Mouse (Mus musculus) hindbrain, embryonic 13.5 days (tissue): ENCODE measurements around the gene Wdr48. TPM values are rescaled to one million over a fixed set of nuclear protein-coding genes. Genes with fewer than 3 reads are reported as not detected.
A peak's percentile ranks its signal among the peaks of the same experiment; 100 is the strongest.

Source experiments
- ATAC-seq: fragments of 200-750 bp; cut with Nextera tagmentation; 2 replicates; pipeline ENCODE4 v1.8.0; 2017; ENCODE audit warnings: moderate TSS enrichment; ENCODE audit not compliant: low FRiP score
- H3K27ac ChIP-seq: fragments of 300-500 bp; sonication (generic); 2 replicates; pipeline ENCODE4 v1.5.1; 2015; ENCODE audit warnings: inconsistent platforms, mild to moderate bottlenecking, moderate library complexity
- H3K27me3 ChIP-seq: fragments of 300-500 bp; sonication (generic); 2 replicates; pipeline ENCODE4 v1.6.1; 2015; ENCODE audit warnings: mild to moderate bottlenecking, inconsistent platforms
- H3K36me3 ChIP-seq: fragments of 300-500 bp; sonication (generic); 2 replicates; pipeline ENCODE4 v1.6.1; 2015; ENCODE audit warnings: mild to moderate bottlenecking, inconsistent platforms
- H3K4me1 ChIP-seq: fragments of 300-500 bp; sonication (generic); replicated peaks from 2 replicates; pipeline ENCODE4 v1.6.1; 2015; ENCODE audit warnings: inconsistent platforms
- H3K4me2 ChIP-seq: fragments of 300-500 bp; sonication (generic); 2 replicates; pipeline ENCODE4 v1.6.1; 2015; ENCODE audit warnings: inconsistent platforms, mild to moderate bottlenecking, moderate library complexity
- H3K4me3 ChIP-seq: fragments of 300-500 bp; sonication (generic); 2 replicates; pipeline ENCODE4 v1.5.1; 2015; ENCODE audit warnings: mild to moderate bottlenecking, inconsistent platforms
- H3K9ac ChIP-seq: fragments of 300-500 bp; sonication (generic); 2 replicates; pipeline ENCODE4 v1.6.1; 2015; ENCODE audit warnings: mild to moderate bottlenecking, inconsistent platforms
- H3K9me3 ChIP-seq: fragments of 300-500 bp; sonication (generic); 2 replicates; pipeline ENCODE4 v1.6.1; 2016; ENCODE audit warnings: inconsistent platforms
- WGBS: fragments of 180-500 bp; shearing (Covaris S2); methylation state at CpG from one replicate; pipeline ENCODE4 v1.1.7; 2015; 5-methylcytosine and 5-hydroxymethylcytosine counted together
- polyA plus RNA-seq: library from polyadenylated mRNA; unstranded; fragments of >200 nt; fragmentation: Nextera tagmentation; extraction: Ambion mirVana; gene quantifications from 2 replicates; pipeline ENCODE4 v1.2.1, GENCODE M21; 2015

The Wdr48 gene
- polyA plus RNA-seq, 1 experiment from 2014 or later, result 63.2 TPM

DNA sequence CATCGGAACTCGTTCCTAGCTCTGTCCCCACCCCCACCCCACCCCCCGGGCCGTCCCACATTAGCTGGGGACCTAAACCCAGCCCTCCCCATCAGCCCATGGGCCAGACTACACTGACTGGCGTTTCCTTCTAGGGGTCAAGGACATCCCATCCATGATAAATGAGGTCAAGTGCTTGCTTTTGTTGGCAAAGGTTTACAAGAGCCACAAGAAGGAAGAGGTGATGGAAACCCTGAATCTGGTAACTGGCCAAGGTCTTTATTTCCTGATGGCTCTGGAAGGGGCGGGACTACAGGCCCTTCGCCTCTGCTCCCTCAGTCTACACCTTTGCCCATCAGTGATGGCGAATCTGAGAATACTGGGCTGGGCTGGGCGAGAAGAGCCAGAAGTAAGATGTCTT, 64.2 kb downstream of the Wdr48 start:
- 87% methylated on average over 9 of the region's 9 CpGs for WGBS
- H3K9me3 ChIP-seq, result no peaks in the 10 kb centered on the region

DNA sequence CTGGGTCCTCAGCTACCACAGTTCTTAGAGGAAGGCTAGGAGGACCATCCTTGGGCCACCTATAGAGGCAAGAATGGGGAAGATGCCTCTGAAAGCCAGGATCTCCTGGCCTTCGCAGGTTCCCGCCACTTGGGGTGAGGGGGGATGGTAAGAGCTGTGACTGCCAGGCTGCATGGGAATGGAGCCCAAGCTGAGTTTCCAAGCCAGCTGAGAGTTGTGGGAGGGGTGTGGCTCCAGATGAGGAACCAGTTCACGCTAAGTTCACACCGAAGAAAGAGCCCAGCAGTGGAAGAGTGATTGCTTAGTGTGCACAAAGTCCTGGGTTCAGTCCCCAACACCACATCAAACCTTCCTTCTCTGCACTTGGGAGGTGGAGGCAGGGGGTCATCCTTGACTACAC, 67.5 kb downstream of the Wdr48 start:
- 83% methylated on average over 4 of the region's 4 CpGs for WGBS
- Histone ChIP-seq H3K9me3 (no peaks in the 10 kb centered on the region), H3K4me1 (peaks cover 5% of the 10 kb centered on the region; the same call in 1 of the 2 replicates), H3K4me2 (no peak overlapping the region), H3K27ac (no peak overlapping the region), H3K4me3 (no peak overlapping the region), H3K27me3 (peaks cover 16% of the 10 kb centered on the region; the same call in 1 of the 2 replicates), H3K9ac (no peak overlapping the region), H3K36me3 (no peaks in the 10 kb centered on the region)
- no peak for ATAC-seq

More for the DNA sequence above, 64.2 kb downstream of the Wdr48 start:
- ATAC-seq, result no peak
- Histone ChIP-seq H3K4me2 (no peak overlapping the region), H3K4me1 (peaks cover 5% of the 10 kb centered on the region; the same call in 1 of the 2 replicates), H3K27ac (no peak overlapping the region), H3K4me3 (no peak overlapping the region), H3K36me3 (no peaks in the 10 kb centered on the region), H3K27me3 (peaks cover 16% of the 10 kb centered on the region; the same call in 1 of the 2 replicates), H3K9ac (no peak overlapping the region)

DNA sequence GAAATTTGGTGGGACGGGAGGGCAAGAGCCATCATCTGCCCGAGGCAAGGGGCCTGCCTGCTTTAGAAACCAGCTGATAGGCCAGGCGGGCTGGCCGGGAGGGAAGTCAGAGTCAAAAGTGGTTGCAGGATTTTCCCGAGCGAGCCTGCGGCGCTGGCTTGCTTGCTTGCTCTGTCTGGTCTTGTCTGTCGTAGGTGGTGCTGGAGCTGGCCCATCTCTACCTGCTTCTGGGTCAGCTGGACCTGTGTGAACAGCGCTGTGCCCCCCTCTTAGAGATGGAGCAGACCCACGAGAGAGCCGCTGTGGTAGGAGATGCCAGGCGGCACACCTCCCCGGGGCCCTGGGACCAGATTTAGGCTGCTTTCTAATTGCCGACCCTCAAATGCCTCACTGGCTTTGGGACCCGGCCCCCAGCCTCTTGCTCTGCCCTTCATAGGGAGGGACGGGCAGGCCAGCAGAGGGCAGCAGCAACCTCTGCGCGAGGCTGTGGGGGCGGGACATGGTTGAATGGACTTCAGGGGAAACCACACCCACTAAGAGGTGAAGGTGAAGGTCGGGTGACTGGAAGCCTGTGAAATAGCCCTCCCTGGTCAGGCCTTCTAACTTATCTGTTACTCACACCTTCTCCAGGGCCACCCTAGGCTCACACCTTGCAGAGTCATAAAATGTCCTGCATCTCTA, 68.4 kb downstream of the Wdr48 start:
- H3K27me3 ChIP-seq, result peaks cover 16% of the 10 kb centered on the region; the same call in 1 of the 2 replicates
- peak overlapping the region; percentile 29 for H3K4me2 ChIP-seq
- no peaks in the 10 kb centered on the region for H3K9me3 ChIP-seq
- ATAC-seq, result no peak
- no peak overlapping the region for H3K4me3 ChIP-seq
- 11% methylated on average over 21 of the region's 21 CpGs for WGBS
- no peak overlapping the region for H3K27ac ChIP-seq
- peaks cover 5% of the 10 kb centered on the region; the same call in 1 of the 2 replicates for H3K4me1 ChIP-seq
- H3K36me3 ChIP-seq, result no peaks in the 10 kb centered on the region
- H3K9ac ChIP-seq, result peak overlapping the region; percentile 13; the same call in 1 of the 2 replicates

DNA sequence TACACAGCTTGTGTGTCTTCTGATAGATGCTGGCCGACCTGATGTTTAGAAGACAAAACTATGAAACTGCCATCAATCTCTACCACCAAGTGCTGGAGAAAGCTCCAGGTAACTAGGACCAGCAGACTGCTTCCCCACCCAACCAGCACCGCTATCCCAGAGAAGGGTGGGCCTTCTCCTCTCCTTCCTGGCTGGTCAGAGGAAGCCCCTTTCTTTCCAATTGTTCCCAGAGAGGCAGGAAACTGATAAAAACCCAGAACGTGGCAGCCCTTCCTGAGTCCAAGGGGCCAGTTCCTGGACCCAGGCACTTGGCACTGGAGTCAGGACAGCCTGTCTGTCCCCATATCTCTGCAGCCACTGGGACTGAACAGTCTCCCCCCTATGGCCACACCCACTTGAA, 69.5 kb downstream of the Wdr48 start:
- Histone ChIP-seq H3K36me3 (no peaks in the 10 kb centered on the region), H3K27ac (no peak overlapping the region), H3K4me3 (no peak overlapping the region), H3K4me2 (no peak overlapping the region), H3K27me3 (peaks cover 16% of the 10 kb centered on the region; the same call in 1 of the 2 replicates), H3K9ac (no peak overlapping the region), H3K9me3 (no peaks in the 10 kb centered on the region), H3K4me1 (peaks cover 5% of the 10 kb centered on the region; the same call in 1 of the 2 replicates)
- ATAC-seq, result no peak
- 82% methylated on average over 3 of the region's 3 CpGs for WGBS

DNA sequence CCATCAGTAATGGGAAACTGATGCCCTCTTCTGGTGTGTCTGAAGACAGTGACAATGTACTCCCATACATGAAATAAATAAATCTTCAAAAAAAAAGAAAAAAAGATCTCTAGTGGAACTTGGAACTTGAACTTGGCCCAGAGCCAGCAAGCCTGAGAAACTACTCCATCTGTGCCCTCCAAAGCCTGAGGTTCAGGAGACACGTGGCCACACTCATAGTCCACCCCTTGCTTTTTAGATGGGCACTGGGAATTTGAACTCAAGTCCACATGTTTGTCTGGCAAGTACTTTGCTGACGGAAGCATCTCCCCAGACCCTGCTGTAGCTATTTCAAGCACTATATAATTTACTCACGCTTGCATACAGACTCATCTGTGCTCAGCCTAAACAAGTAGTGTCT, 70.5 kb downstream of the Wdr48 start:
- ATAC-seq, result no peak
- Histone ChIP-seq H3K27ac (no peak overlapping the region), H3K9ac (no peak overlapping the region), H3K9me3 (no peaks in the 10 kb centered on the region), H3K36me3 (no peaks in the 10 kb centered on the region), H3K4me1 (peaks cover 9% of the 10 kb centered on the region), H3K4me3 (no peak overlapping the region), H3K27me3 (peaks cover 16% of the 10 kb centered on the region; the same call in 1 of the 2 replicates), H3K4me2 (no peak overlapping the region)
- 79% methylated on average over 3 of the region's 3 CpGs for WGBS

DNA sequence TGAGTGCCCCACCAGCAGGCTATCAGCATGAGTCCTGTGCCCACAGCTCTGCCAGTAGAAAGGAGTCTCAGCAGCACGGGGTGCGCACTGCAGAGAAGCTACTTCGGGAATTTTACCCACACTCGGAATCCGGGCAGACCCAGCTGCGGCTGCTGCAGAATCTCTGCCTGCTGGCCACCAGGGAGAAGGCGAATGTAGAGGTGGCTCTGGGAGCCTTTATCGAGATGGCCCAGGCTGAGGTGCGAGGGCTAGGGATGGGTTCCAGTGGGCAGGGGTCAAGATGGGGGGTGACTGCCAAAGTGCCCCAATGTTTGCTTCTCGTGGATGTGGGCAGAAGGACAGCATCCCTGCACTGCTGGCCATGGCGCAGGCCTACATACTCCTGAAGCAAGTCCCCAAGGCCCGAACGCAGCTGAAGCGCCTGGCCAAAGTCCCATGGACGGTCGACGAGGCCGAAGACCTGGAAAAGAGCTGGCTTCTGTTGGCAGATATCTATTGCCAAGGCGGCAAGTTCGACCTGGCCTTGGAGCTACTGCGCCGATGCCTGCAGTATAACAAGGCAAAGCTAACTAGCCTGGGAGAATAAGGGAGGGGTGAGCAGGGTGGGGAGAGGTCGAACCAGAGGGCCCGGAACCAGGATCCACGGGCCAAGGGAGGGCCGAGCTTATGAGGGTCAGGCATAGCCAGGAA, 71.7 kb downstream of the Wdr48 start:
- H3K9ac ChIP-seq, result no peak overlapping the region
- no peak overlapping the region for H3K4me2 ChIP-seq
- 86% methylated on average over 26 of the region's 26 CpGs for WGBS
- no peak for ATAC-seq
- H3K4me3 ChIP-seq, result no peak overlapping the region
- no peaks in the 10 kb centered on the region for H3K36me3 ChIP-seq
- peaks cover 21% of the 10 kb centered on the region for H3K4me1 ChIP-seq
- no peaks in the 10 kb centered on the region for H3K9me3 ChIP-seq
- H3K27me3 ChIP-seq, result peaks cover 16% of the 10 kb centered on the region; the same call in 1 of the 2 replicates
- H3K27ac ChIP-seq, result no peak overlapping the region

DNA sequence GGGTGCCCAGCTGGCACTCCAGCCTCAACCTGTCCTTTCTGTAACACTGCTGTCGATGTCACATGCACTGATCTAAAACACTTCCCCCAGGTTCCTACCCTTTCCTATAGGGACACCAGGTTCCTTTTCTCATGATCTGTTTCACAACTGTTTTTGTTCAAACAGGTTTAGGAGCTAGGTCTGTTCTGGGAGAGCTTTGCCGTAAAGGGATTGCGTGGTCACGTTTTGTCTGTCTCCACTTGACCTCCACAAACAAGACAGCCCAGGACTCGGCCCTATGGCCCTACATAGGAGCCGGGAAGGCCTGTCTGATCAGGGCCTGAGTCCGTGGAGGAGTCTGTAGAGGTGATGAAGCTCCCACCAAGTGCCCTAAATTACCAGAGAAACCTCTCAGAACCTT, 75.1 kb downstream of the Wdr48 start:
- Histone ChIP-seq H3K27ac (no peak overlapping the region), H3K36me3 (0 out of 2 replicates have a peak, but pooled peaks cover 7% of the 10 kb centered on the region), H3K27me3 (no peaks in the 10 kb centered on the region), H3K4me3 (no peak overlapping the region), H3K4me1 (peaks cover 25% of the 10 kb centered on the region), H3K9ac (no peak overlapping the region), H3K9me3 (no peaks in the 10 kb centered on the region), H3K4me2 (no peak overlapping the region)
- WGBS, result 89% methylated on average over 7 of the region's 7 CpGs
- no peak for ATAC-seq

DNA sequence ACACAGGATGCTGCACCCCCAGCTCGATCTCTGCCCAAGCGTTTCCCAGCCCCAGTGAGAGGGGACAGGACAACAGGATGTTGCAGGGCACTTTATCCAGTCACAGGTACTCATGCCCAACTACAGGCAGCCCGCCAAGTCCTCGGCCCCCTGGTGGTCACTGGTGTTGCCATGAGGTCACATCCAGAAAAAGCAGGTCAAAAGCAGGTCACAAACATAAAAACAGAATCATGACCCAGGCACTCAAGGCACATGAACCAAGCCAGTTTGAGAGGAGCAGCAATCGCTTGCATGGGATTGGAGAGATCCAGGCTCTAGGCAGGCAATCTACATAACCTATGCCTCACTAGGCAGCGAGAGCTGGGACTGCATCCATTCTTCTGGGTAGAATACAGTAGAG, 75.5 kb downstream of the Wdr48 start:
- H3K4me3 ChIP-seq, result no peak overlapping the region
- peaks cover 25% of the 10 kb centered on the region for H3K4me1 ChIP-seq
- no peaks in the 10 kb centered on the region for H3K27me3 ChIP-seq
- H3K4me2 ChIP-seq, result no peak overlapping the region
- ATAC-seq, result no peak
- no peaks in the 10 kb centered on the region for H3K9me3 ChIP-seq
- 39% methylated on average over 6 of the region's 6 CpGs for WGBS
- no peak overlapping the region for H3K9ac ChIP-seq
- 0 out of 2 replicates have a peak, but pooled peaks cover 7% of the 10 kb centered on the region for H3K36me3 ChIP-seq
- H3K27ac ChIP-seq, result peak overlapping the region; percentile 73

DNA sequence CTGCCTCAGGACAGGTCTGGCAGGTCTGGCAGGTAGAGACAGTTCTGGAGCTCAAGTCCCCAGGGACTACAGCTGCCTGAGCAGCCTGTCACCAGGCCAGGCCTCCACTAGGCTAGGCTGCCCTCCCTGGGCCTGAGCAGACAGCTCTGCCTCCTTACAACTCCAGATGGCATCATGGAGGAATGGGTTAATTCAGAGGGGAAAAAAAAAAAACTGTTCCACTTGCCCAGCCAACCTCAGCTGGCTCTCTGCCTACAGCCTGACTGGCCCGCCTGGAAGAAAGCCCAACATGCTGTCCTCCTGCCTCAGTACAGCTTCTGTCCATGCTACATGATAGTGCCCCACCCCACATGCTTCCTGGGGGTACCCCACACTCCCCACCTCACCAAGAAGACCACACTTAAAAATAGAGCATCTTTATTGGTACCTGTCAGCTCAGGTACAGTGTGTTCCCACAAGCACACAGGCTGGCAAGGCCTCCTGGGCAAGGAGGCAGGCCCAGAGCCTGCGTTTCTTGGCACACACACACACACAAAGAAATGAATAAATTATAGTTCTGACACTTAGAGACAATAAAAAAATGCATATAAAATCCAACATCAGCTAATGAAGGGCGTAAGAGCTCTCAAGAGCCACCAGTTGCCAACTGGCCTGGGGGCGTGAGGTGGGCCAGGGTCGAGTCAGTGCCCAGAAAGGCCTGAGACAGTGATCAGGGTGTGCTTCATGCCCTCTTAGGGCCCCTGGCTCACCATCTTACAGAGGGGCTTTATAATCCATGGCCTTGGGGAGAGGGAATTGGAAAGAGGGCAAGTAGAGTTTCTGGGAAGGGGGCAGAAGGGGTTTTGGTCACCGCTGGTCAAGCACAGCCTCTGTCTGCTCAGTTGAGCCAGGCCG, 76.3 kb downstream of the Wdr48 start:
- Histone ChIP-seq H3K9ac (no peak overlapping the region), H3K36me3 (0 out of 2 replicates have a peak, but pooled peaks cover 7% of the 10 kb centered on the region), H3K4me1 (peaks cover 25% of the 10 kb centered on the region), H3K4me3 (no peak overlapping the region), H3K27ac (peak overlapping the region; percentile 73), H3K27me3 (no peaks in the 10 kb centered on the region), H3K9me3 (no peaks in the 10 kb centered on the region), H3K4me2 (no peak overlapping the region)
- ATAC-seq, result peak; percentile 45; the same call in 1 of the 2 replicates
- 68% methylated on average over 7 of the region's 7 CpGs for WGBS

DNA sequence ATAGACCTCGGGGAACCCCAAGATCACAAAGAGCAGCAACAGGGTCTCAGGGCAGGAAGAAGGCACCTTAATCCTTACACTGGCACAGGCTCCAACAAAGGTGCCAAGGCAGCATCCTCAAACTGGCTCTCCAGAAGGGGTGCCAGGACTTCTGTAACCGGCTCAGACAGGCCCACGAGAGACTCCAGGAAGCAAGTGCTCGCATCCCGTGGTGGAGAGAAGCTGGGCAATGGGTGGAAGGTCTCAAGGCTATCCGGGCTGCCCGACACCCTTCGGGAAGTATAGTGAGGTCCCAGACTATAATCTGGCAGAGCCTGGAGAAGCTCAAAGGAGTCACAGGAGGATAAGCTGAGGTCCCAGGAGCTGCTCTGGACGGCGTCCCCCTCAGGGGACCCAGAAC, 77.5 kb downstream of the Wdr48 start:
- Histone ChIP-seq H3K9me3 (no peaks in the 10 kb centered on the region), H3K27ac (no peak overlapping the region), H3K4me2 (no peak overlapping the region), H3K4me1 (peaks cover 28% of the 10 kb centered on the region), H3K9ac (no peak overlapping the region), H3K27me3 (no peaks in the 10 kb centered on the region), H3K36me3 (0 out of 2 replicates have a peak, but pooled peaks cover 7% of the 10 kb centered on the region), H3K4me3 (no peak overlapping the region)
- no peak for ATAC-seq
- 97% methylated on average over 10 of the region's 10 CpGs for WGBS

DNA sequence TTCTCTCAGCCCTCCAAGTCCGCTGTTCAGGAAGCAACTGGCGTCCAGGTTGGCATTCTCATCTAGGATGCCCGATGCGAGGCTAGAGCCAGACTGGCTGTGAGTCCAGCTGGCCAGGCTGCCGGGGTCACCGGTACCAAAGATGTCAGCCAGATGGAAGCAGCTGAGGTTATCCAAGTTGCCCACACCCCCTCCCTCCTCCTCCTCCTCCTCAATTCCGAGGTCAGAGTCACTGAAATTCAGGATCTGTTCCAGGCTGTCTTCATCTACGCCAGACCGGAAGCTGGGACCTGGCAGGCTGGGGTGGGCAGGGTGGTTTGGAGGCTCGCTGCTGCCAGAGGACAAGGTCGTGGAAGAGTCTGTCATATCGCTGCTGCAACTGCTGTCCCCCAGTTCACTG, 77.9 kb downstream of the Wdr48 start:
- ATAC-seq, result no peak
- Histone ChIP-seq H3K36me3 (0 out of 2 replicates have a peak, but pooled peaks cover 7% of the 10 kb centered on the region), H3K9me3 (no peaks in the 10 kb centered on the region), H3K27me3 (no peaks in the 10 kb centered on the region), H3K4me1 (peaks cover 32% of the 10 kb centered on the region), H3K4me3 (no peak overlapping the region), H3K4me2 (no peak overlapping the region), H3K9ac (no peak overlapping the region), H3K27ac (no peak overlapping the region)
- 93% methylated on average over 12 of the region's 12 CpGs for WGBS

DNA sequence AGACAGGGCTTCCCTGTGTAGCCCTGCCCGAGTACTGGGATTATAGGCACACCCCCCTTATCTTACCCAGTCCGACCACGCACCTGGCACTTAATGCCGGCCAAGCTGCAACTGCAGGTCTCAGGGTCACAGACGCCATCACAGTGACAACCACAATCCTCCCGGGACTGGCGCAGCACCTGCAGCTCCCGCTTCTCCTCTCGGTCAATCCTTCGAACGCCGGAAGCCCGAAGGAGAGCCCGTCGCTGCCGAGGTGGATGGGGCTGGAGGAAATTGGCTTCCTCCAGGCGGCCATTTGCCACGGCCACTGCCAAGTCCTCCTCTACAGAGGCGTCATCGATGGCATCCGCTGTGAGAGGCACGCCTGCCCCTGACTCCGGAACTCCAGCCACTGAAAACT, 78.6 kb downstream of the Wdr48 start:
- 0 out of 2 replicates have a peak, but pooled peaks cover 7% of the 10 kb centered on the region for H3K36me3 ChIP-seq
- no peaks in the 10 kb centered on the region for H3K27me3 ChIP-seq
- H3K9ac ChIP-seq, result no peak overlapping the region
- no peak overlapping the region for H3K4me3 ChIP-seq
- H3K4me2 ChIP-seq, result no peak overlapping the region
- H3K9me3 ChIP-seq, result no peaks in the 10 kb centered on the region
- peaks cover 39% of the 10 kb centered on the region for H3K4me1 ChIP-seq
- no peak for ATAC-seq
- H3K27ac ChIP-seq, result no peak overlapping the region
- 94% methylated on average over 23 of the region's 23 CpGs for whole genome bisulfite sequencing
